In genomic region chr3:117975638-117976037, GRCm38 (mm10) we compare ENCODE assay signal across 15 mouse cellular contexts.
DNase-seq lines count a peak whose midpoint lies in the region; ATAC-seq lines count a peak whose summit lies in the region.
"Had no signal": no experiment of that assay in that cellular context is flagged by ENCODE, and none has a peak within 500 bp of the region (broad histone marks: within the 10 kb centered on the region; RNA-seq: fewer than 3 reads in every experiment).

No protein-coding gene starts in this region.

- H3K9ac ChIP-seq in forebrain, embryonic 14.5 days (ENCODE audit: low read length) = no peak overlapping the region
- H3K9ac ChIP-seq: embryonic facial prominence, embryonic 15.5 days; hindbrain, embryonic 15.5 days; liver, embryonic 15.5 days had no signal

- ATAC-seq in forebrain, embryonic 14.5 days = no peak

- H3K27me3 ChIP-seq in forebrain, embryonic 14.5 days (replicated peaks; ENCODE audit: control insufficient read depth, insufficient read depth, low read length) = no peaks in the 10 kb centered on the region
- H3K27me3 ChIP-seq in forebrain, embryonic 10.5 days (ENCODE audit: poor library complexity, severe bottlenecking) = no peaks in the 10 kb centered on the region
- H3K27me3 ChIP-seq: embryonic facial prominence, embryonic 15.5 days; hindbrain, embryonic 15.5 days; liver, embryonic 15.5 days had no signal

- no peaks in the 10 kb centered on the region for H3K9me3 ChIP-seq in forebrain, embryonic 14.5 days (replicated peaks; ENCODE audit: control insufficient read depth, low read length)
- no peaks in the 10 kb centered on the region for H3K9me3 ChIP-seq in forebrain, embryonic 10.5 days
- H3K9me3 ChIP-seq: embryonic facial prominence, embryonic 15.5 days; hindbrain, embryonic 15.5 days; liver, embryonic 15.5 days had no signal

- H3K4me3 ChIP-seq in forebrain, embryonic 14.5 days (ENCODE audit: low read depth, low read length) = no peak overlapping the region
- H3K4me3 ChIP-seq in forebrain, embryonic 10.5 days = no peak overlapping the region
- H3K4me3 ChIP-seq: embryonic facial prominence, embryonic 15.5 days; hindbrain, embryonic 15.5 days; liver, embryonic 15.5 days had no signal

- H3K4me2 ChIP-seq in forebrain, embryonic 14.5 days (ENCODE audit: low read length) = no peak overlapping the region
- H3K4me2 ChIP-seq: embryonic facial prominence, embryonic 15.5 days; hindbrain, embryonic 15.5 days; liver, embryonic 15.5 days had no signal

- no peak overlapping the region for H3K27ac ChIP-seq in forebrain, embryonic 14.5 days (ENCODE audit: low read depth, low read length)
- H3K27ac ChIP-seq in forebrain, embryonic 10.5 days = no peak overlapping the region
- H3K27ac ChIP-seq: embryonic facial prominence, embryonic 15.5 days; hindbrain, embryonic 15.5 days; liver, embryonic 15.5 days had no signal

- WGBS in forebrain, embryonic 14.5 days = 74% methylated on average over 1 of the region's 1 CpGs
- WGBS in forebrain, embryonic 10.5 days = 76% methylated on average over 1 of the region's 1 CpGs

- peak; percentile 70 for DNase-seq in forebrain, embryonic 14.5 days (ENCODE audit: low spot score)
- no peak for DNase-seq in forebrain, embryonic 10.5 days (ENCODE audit: extremely low spot score, low spot score)
- peak; percentile 37 to 55 for DNase-seq in left cerebral cortex, postnatal 14 days (ENCODE audit: low spot score in 2 of 2)
- no peak for DNase-seq in left cerebral cortex, adult 11 months (ENCODE audit: low spot score)
- peak; percentile 72 for DNase-seq in NIH3T3 (ENCODE audit: low read depth)
- peak; percentile 63 for DNase-seq in retina, embryonic 14.5 days (ENCODE audit: low spot score)
- DNase-seq in right cerebral cortex, adult 18-20 months = no peak
- DNase-seq in spleen, adult 18-20 months = no peak
- DNase-seq: adrenal gland, postnatal 25 days; cerebellum, adult 11-12 months; kidney, postnatal 36 days; thymus, adult 18-20 months had no signal

- H3K36me3 ChIP-seq in forebrain, embryonic 14.5 days (ENCODE audit: control insufficient read depth, insufficient read depth, low read length) = no peaks in the 10 kb centered on the region
- no peaks in the 10 kb centered on the region for H3K36me3 ChIP-seq in forebrain, embryonic 10.5 days (replicated peaks)
- H3K36me3 ChIP-seq: embryonic facial prominence, embryonic 15.5 days; hindbrain, embryonic 15.5 days; liver, embryonic 15.5 days had no signal

- no peaks in the 10 kb centered on the region for H3K4me1 ChIP-seq in forebrain, embryonic 14.5 days (ENCODE audit: control insufficient read depth, insufficient read depth, low read length)
- no peaks in the 10 kb centered on the region for H3K4me1 ChIP-seq in forebrain, embryonic 10.5 days
- H3K4me1 ChIP-seq: embryonic facial prominence, embryonic 15.5 days; hindbrain, embryonic 15.5 days; liver, embryonic 15.5 days had no signal

- intact Hi-C loops in left cerebral cortex, postnatal 14 days (cut with DNase I) = loop anchor here (10.0 kb wide), 1 partner anchor 449 kb away; no protein-coding TSS in a partner anchor

Comparison
In these comparisons a context has a peak if more than half of its experiments do, and no peak if none do; other contexts are left out.
1. DNase-seq: peak in forebrain, embryonic 14.5 days (single experiment), left cerebral cortex, postnatal 14 days (2 of 2), NIH3T3 (single experiment) and retina, embryonic 14.5 days (single experiment); none in forebrain, embryonic 10.5 days (single experiment), left cerebral cortex, adult 11 months (single experiment), right cerebral cortex, adult 18-20 months (single experiment) and spleen, adult 18-20 months (0 of 2).